Mouse (Mus musculus) brain, embryonic 14.5 days (tissue): Measurements from ENCODE around the gene Capg.

Experiments
- CTCF ChIP-seq: fragments of 200-500 bp; IDR thresholded peaks from 2 replicates; pipeline ENCODE4 v1.5.1; 2012; ENCODE audit warnings: inconsistent platforms, mild to moderate bottlenecking, moderate library complexity, borderline replicate concordance; ENCODE audit not compliant: insufficient read depth, insufficient read length; ENCODE audit errors: extremely low read depth
- POLR2A ChIP-seq: fragments of 200-500 bp; IDR thresholded peaks from 2 replicates; pipeline ENCODE4 v1.6.1; 2012; ENCODE audit warnings: mild to moderate bottlenecking, inconsistent platforms, borderline replicate concordance; ENCODE audit not compliant: poor library complexity, insufficient read depth, insufficient read length, severe bottlenecking; ENCODE audit errors: extremely low read depth

- TF ChIP-seq POLR2A (no peak), CTCF (no peak)
These were observed 34.2 kb upstream of the Capg start for GRCm38 (mm10) chr6:72509872-72510435.
